Mouse (Mus musculus) naive thymus-derived CD4-positive, alpha-beta T cell, adult 2 months (primary cell): ENCODE results near the gene Hivep1.
A peak's percentile ranks its signal among the peaks of the same experiment; 100 is the strongest.

ENCODE experiments used
- DNase-seq: peaks from one replicate; pipeline ENCODE4 v3.0.0-alpha.2; 2011; ENCODE audit warnings: low read depth

Hivep1 gene

DNA sequence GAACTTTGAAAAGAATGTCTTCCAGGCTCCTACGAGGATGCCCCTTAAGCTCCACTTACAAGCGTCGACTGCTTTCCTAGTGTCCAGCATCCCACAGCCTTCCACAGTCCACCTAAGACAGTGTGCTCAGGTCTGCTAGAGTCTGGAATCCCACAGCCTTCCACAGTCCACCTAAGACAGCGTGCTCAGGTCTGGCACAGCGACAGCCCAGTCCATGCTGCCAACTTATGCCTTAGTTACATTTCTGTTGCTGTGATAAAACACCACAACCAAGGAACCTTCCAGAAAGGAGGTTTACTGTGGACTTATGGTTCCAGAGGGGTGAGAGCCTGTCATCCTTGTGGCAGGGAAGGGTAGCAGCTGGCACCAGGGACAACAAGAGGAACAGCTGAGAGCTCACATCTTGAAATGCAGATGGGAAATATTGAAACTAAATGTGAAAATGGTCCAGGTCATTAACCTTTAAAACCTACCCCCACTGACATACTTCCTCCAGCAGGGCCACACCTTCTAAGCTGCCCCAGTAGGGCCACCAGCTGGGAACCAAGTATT lies 25.0 kb downstream of the Hivep1 start:
- DNase-seq = no peak

GRCm38 (mm10) chr13:42077629-42078028 lies 25.8 kb downstream of the Hivep1 start:
- peak; percentile 48 for DNase-seq

- no peak for DNase-seq
Observed at GRCm38 (mm10) chr13:42080131-42080916, 28.5 kb downstream of the Hivep1 start.

DNA sequence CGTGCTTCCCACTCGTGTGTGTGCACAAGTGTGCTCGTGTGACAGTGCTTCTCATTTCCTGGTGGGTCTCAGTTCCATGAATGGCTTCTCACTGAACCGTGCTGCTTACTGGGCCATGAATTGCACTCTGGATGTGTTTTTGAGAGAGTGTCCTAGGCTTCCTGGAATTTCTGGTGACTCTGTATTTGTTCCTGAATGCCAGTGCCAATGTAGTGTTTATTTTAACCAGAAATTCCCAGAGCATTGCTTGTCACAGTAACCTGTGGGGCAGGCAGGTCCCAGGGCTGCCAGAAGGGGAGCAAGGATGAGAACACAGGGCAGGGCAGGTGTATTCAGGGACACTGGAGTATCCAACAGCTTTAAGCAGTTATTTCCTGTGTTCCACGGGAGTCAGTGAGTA lies 36.5 kb downstream of the Hivep1 start:
- no peak for DNase-seq

GRCm38 (mm10) chr13:42089025-42089424 lies 37.2 kb downstream of the Hivep1 start:
- DNase-seq = no peak

GRCm38 (mm10) chr13:42090751-42091150 lies 38.9 kb downstream of the Hivep1 start:
- DNase-seq = no peak

- no peak for DNase-seq
Observed at GRCm38 (mm10) chr13:42092392-42093139, 40.7 kb downstream of the Hivep1 start.

GRCm38 (mm10) chr13:42093268-42094042 lies 41.6 kb downstream of the Hivep1 start:
- peak; percentile 39 for DNase-seq

DNA sequence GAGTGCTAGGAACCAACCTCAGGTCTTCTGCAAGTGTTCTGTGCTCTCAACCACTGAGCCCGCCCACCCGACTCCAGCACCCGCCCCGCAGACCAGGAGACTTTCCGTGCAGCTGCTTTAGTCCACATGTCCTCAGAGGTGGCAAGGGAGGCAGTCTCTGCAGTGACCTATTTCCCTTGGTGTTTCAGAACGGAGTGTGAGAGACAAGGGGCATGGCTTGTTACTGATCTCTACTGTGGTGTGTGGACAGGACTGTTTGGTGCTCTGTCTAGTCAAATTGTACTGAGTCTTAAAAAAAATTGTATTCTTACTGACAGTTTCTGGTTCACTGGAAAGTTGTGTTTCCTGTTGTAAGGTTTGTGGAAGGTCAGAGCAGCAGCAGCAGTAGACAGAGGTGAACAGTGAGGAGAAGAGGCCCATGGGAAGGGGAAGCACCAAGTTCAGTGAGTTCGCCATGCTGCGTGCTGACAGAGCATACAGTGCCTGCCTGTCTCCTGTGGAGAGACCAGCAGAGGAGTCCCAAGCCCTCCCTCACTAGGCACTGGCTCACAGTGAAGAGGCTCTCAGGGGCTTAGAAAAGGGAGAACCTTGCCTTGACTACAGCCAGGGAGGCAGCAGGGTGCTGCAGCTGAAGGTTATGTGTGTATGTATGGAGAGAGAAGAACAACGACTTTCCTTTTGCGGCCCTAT lies 44.1 kb downstream of the Hivep1 start:
- DNase-seq = peak; percentile 61

DNA sequence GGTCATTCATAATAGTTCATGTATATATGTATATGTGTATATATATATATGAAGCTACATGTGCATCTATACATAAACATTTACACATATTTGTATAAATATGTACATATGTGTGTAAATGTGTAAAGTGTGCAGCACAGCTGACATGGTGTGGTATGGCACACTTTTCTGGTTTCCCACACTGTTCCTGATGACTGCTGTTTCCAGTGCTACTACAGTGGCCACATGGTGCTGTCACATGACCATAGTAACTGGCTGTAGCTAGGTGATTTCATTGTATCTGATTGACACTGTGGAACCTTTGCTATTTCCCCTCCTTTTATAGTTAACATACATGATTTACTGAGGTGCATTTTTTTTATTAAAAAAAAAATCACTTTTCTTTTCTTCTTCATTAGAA lies 45.3 kb downstream of the Hivep1 start:
- DNase-seq = no peak

DNA sequence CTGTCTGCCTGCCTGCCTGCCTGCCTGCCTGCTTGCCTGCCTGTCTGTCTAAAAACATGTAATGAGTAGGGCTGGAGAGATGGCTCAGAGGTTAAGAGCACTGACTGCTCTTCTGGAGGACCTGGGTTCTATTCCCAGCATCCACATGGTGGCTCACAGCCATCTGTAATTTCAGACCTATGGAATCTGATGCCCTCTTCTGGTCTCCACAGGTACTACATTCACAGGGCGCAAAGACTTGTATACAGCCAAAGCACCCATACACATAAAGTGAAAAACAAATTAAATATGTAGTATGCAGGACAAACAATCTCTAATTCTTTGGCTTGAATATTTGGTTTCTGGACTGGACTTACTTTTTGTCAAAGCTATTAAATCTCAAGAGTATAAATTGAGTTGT lies 46.7 kb downstream of the Hivep1 start:
- DNase-seq = peak; percentile 49

DNA sequence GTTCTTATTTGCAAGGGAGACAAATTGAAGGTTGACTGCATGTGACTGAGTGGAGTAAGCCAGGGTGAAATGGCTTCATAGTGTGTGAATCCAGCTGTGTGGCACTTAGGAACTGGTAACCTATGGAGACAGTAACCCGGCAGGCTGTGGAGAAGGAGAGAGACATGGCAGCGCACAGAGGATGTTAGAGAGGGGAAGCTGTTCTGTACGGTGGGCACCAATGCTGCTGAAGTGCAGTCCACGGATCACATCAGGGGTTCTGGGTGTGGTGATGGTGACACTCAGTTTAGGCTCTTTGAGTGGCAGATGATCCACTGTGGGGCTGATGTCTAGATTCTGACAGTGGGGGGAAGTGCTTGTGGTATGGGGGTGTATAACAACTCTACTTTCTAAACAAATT lies 47.7 kb downstream of the Hivep1 start:
- DNase-seq = no peak

DNA sequence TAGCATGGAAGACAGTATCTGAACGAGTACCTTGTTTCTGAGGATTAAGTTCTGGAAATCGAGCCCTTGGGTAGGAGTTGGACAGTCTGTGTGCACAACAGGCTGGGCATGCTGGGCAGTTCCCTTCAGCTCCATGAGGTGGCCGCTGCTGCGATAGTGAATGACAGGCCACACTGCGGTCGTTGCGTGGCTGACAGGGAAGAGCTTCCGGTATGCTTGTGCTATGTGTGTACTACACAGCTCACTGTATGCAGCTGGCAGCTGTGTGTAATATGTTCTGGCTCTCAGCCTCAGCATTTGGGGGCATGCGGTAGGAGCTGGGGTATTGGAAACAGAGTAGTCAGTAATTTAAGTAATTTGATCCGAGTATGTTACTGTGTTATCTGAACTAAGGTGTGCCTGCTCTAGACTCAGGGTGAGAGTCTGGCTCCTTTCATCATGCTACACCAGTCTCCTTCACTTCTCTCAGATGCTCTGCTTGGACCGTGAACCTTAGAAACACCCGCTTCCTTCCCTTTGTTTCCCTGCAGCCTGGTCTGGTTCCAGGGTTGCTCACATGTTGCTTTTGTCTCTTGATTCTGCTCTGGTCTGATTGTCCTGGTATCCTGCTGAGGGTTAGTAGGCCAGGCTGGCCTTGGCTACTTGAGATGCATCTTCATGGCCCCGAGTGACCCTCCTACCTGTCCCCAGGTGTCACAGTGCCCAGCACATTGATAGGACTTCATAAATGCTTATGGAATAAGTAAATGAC lies 49.8 kb downstream of the Hivep1 start:
- DNase-seq = peak; percentile 66

GRCm38 (mm10) chr13:42102980-42103379 lies 51.2 kb downstream of the Hivep1 start:
- DNase-seq = peak; percentile 83

- peak; percentile 79 for DNase-seq
Observed at GRCm38 (mm10) chr13:42103486-42104166, 51.8 kb downstream of the Hivep1 start.

DNA sequence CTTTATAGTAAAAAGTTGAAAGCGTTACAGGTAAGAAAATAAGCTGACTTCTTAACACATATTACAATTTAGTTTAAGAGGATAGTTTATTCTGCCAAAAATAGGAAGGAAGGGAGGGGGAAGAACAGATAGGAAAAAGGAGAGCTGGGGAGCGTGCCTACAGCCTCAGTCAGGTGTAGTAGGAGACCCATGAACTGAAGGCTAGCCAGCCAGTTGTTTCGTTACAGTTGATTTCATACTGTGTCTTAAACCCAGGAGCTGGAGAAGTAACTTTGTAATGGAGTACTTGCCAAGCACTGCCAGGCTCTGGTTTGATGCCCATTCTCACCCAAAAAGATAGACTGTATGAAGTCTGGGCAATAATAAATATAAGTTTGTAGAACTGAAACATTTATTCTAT lies 52.5 kb downstream of the Hivep1 start:
- no peak for DNase-seq

- DNase-seq = no peak
Observed at GRCm38 (mm10) chr13:42108483-42109215, 56.8 kb downstream of the Hivep1 start.

GRCm38 (mm10) chr13:42110416-42110815 lies 58.6 kb downstream of the Hivep1 start:
- DNase-seq = no peak

DNA sequence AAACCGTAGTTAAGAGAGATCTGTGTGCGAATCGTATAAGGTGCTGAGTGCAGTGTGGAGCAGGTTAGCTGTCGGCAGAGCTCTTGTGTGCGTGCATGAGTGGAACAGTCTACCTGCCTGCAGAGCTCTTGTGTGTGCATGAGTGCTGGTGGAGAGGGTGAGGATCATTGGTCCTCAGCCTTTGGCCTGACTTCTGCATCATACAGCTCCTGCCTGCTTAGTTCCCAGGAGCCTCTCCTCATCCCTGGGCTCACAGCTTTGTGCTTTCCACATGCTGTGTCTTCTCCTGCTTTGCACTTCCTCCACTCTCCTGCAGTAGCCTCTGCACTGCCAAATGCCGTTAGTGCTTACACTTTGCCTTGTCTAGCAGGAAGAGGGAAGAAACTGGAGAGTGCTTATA lies 60.2 kb downstream of the Hivep1 start:
- no peak for DNase-seq

- no peak for DNase-seq
Observed at GRCm38 (mm10) chr13:42112748-42113147, 60.9 kb downstream of the Hivep1 start.
